Mouse (Mus musculus): ENCODE data around the gene Tlx2.

DNA sequence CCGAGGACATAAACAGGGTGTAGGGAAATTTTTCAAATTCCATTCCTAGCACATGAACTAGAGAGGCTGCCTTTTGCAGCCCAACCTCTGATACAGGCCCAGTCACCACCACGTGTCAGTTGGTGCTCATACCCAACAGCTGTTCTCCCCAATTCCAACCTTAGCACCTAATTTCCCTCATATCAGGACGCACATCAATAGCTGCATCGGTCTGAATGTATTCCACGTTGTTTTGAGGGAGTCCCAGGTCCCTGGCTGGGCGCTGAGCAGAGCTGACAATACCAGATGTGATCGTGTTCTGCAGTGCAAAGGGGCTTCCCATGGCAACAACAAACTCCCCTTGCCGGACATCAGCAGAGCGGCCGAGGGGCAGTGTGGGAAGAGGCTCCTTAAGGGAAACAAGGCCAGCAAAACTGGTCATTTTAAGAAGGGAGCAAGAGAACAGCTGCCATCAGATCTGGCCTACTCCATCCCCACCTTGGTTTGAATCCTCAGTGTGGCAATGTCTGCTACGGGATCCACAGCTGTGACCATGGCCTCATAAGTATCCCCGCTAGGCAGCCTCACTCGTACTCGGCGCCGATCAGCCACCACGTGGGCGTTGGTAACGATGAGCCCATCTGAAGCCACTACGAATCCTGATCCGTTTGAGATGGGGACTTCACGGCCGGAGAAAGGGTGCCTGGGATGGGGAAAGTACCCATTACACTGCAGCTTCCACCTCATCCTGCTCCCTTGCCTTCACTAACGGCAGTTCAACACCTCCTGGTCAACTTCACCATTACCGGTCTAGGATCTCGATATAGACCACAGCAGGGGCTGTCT, 16.7 kb downstream of the Tlx2 start:
- TF ChIP-seq POLR2A (IDR thresholded peaks at IDR 0.05; ENCODE audit: borderline replicate concordance, extremely low read depth, insufficient read depth, insufficient read length, poor library complexity, severe bottlenecking): no peak
- TF ChIP-seq CTCF (IDR thresholded peaks at IDR 0.05; ENCODE audit: borderline replicate concordance, extremely low read depth, insufficient read depth, insufficient read length): no peak
